Mouse (Mus musculus): ENCODE results near the gene Epb41l4b. TPM values are rescaled to one million over a fixed set of nuclear protein-coding genes. Genes with fewer than 3 reads are reported as not detected.

Gene Epb41l4b
- polyA plus RNA-seq, 1 experiment from 2014 or later, result 3.8 TPM

- H3K27me3 ChIP-seq (ENCODE audit: control insufficient read depth, insufficient read depth, low read length), result no peaks in the 10 kb centered on the region
- H3K27ac ChIP-seq, result no peak overlapping the region
- H3K9ac ChIP-seq, result no peak overlapping the region
- no peaks in the 10 kb centered on the region for H3K9me3 ChIP-seq (ENCODE audit: control insufficient read depth, low read length)
- no peak overlapping the region for H3K4me2 ChIP-seq (replicated peaks)
- H3K36me3 ChIP-seq (replicated peaks; ENCODE audit: control insufficient read depth, insufficient read depth), result no peaks in the 10 kb centered on the region
- no peaks in the 10 kb centered on the region for H3K4me1 ChIP-seq (replicated peaks; ENCODE audit: control insufficient read depth, insufficient read depth, low read length)
- 95% methylated on average over 3 of the region's 3 CpGs for WGBS
- DNase-seq (ENCODE audit: low spot score) (no peak), ATAC-seq (ENCODE audit: low FRiP score) (no peak)
- H3K4me3 ChIP-seq (replicated peaks; ENCODE audit: low read length), result no peak overlapping the region
Observed at GRCm38 (mm10) chr4:57122166-57122565, 21.1 kb downstream of the Epb41l4b start.

GRCm38 (mm10) chr4:57120563-57120962 is 22.7 kb downstream of the Epb41l4b start:
- H3K4me3 ChIP-seq (replicated peaks; ENCODE audit: low read length), result no peak overlapping the region
- ATAC-seq (ENCODE audit: low FRiP score) (no peak), DNase-seq (ENCODE audit: low spot score) (no peak)
- 47% methylated on average over 2 of the region's 2 CpGs for WGBS
- H3K27me3 ChIP-seq (ENCODE audit: control insufficient read depth, insufficient read depth, low read length), result no peaks in the 10 kb centered on the region
- H3K9me3 ChIP-seq (ENCODE audit: control insufficient read depth, low read length), result no peaks in the 10 kb centered on the region
- H3K36me3 ChIP-seq (replicated peaks; ENCODE audit: control insufficient read depth, insufficient read depth), result no peaks in the 10 kb centered on the region
- H3K27ac ChIP-seq, result no peak overlapping the region
- H3K4me1 ChIP-seq (replicated peaks; ENCODE audit: control insufficient read depth, insufficient read depth, low read length), result no peaks in the 10 kb centered on the region
- H3K9ac ChIP-seq, result no peak overlapping the region
- no peak overlapping the region for H3K4me2 ChIP-seq (replicated peaks)

- H3K9ac ChIP-seq, result no peak overlapping the region
- H3K4me2 ChIP-seq (replicated peaks), result no peak overlapping the region
- DNase-seq (ENCODE audit: low spot score) (no peak), ATAC-seq (ENCODE audit: low FRiP score) (no peak)
- no peaks in the 10 kb centered on the region for H3K36me3 ChIP-seq (replicated peaks; ENCODE audit: control insufficient read depth, insufficient read depth)
- WGBS, result 86% methylated on average over 6 of the region's 6 CpGs
- H3K4me3 ChIP-seq (replicated peaks; ENCODE audit: low read length), result no peak overlapping the region
- no peaks in the 10 kb centered on the region for H3K9me3 ChIP-seq (ENCODE audit: control insufficient read depth, low read length)
- H3K27ac ChIP-seq, result no peak overlapping the region
- no peaks in the 10 kb centered on the region for H3K27me3 ChIP-seq (ENCODE audit: control insufficient read depth, insufficient read depth, low read length)
- no peaks in the 10 kb centered on the region for H3K4me1 ChIP-seq (replicated peaks; ENCODE audit: control insufficient read depth, insufficient read depth, low read length)
Observed at GRCm38 (mm10) chr4:57119976-57120375, 23.3 kb downstream of the Epb41l4b start.

DNA sequence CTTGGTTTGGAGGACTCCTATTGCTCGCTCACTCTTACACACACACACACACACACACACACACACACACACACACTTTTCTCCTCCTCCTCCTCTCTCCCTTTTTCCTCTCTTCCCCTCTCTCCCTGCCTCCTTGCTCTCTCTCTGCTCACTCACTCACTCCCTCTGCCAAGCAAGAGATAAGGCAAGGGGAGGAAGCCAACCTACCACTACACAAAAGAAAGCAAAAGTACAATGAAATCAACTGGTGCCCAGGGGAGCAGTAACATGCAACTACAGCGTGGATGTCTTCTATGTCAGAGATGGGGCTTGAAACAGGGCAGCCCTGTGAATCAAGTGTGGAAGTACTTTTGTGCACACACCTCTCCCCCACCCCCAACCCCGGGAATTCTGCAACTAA is 24.4 kb downstream of the Epb41l4b start:
- Histone ChIP-seq H3K4me3 (replicated peaks; ENCODE audit: low read length) (no peak overlapping the region), H3K27me3 (ENCODE audit: control insufficient read depth, insufficient read depth, low read length) (no peaks in the 10 kb centered on the region), H3K4me2 (replicated peaks) (no peak overlapping the region), H3K9me3 (ENCODE audit: control insufficient read depth, low read length) (no peaks in the 10 kb centered on the region), H3K9ac (no peak overlapping the region), H3K27ac (no peak overlapping the region), H3K4me1 (replicated peaks; ENCODE audit: control insufficient read depth, insufficient read depth, low read length) (no peaks in the 10 kb centered on the region), H3K36me3 (replicated peaks; ENCODE audit: control insufficient read depth, insufficient read depth) (no peaks in the 10 kb centered on the region)
- ATAC-seq (ENCODE audit: low FRiP score), result no peak
- 77% methylated on average over 3 of the region's 3 CpGs for WGBS
- no peak for DNase-seq (ENCODE audit: low spot score)

- ATAC-seq (ENCODE audit: low FRiP score), result no peak
- DNase-seq (ENCODE audit: low spot score), result no peak
- Histone ChIP-seq H3K9ac (no peak overlapping the region), H3K9me3 (ENCODE audit: control insufficient read depth, low read length) (no peaks in the 10 kb centered on the region), H3K4me3 (replicated peaks; ENCODE audit: low read length) (no peak overlapping the region), H3K27ac (no peak overlapping the region), H3K4me1 (replicated peaks; ENCODE audit: control insufficient read depth, insufficient read depth, low read length) (no peaks in the 10 kb centered on the region), H3K27me3 (ENCODE audit: control insufficient read depth, insufficient read depth, low read length) (no peaks in the 10 kb centered on the region), H3K4me2 (replicated peaks) (no peak overlapping the region), H3K36me3 (replicated peaks; ENCODE audit: control insufficient read depth, insufficient read depth) (no peaks in the 10 kb centered on the region)
- 90% methylated on average over 6 of the region's 6 CpGs for WGBS
Observed at GRCm38 (mm10) chr4:57116278-57116677, 27.0 kb downstream of the Epb41l4b start.

GRCm38 (mm10) chr4:57114617-57115592 is 28.3 kb downstream of the Epb41l4b start:
- no peak for DNase-seq (ENCODE audit: low spot score)
- ATAC-seq (ENCODE audit: low FRiP score), result no peak
- H3K27me3 ChIP-seq (ENCODE audit: control insufficient read depth, insufficient read depth, low read length), result no peaks in the 10 kb centered on the region
- no peak overlapping the region for H3K4me2 ChIP-seq (replicated peaks)
- H3K9me3 ChIP-seq (ENCODE audit: control insufficient read depth, low read length), result no peaks in the 10 kb centered on the region
- no peak overlapping the region for H3K27ac ChIP-seq
- no peak overlapping the region for H3K4me3 ChIP-seq (replicated peaks; ENCODE audit: low read length)
- no peaks in the 10 kb centered on the region for H3K36me3 ChIP-seq (replicated peaks; ENCODE audit: control insufficient read depth, insufficient read depth)
- no peak overlapping the region for H3K9ac ChIP-seq
- 79% methylated on average over 19 of the region's 19 CpGs for WGBS
- H3K4me1 ChIP-seq (replicated peaks; ENCODE audit: control insufficient read depth, insufficient read depth, low read length), result no peaks in the 10 kb centered on the region

- no peak for DNase-seq (ENCODE audit: low spot score)
- H3K4me1 ChIP-seq (replicated peaks; ENCODE audit: control insufficient read depth, insufficient read depth, low read length), result no peaks in the 10 kb centered on the region
- no peak overlapping the region for H3K9ac ChIP-seq
- no peak overlapping the region for H3K4me2 ChIP-seq (replicated peaks)
- H3K9me3 ChIP-seq (ENCODE audit: control insufficient read depth, low read length), result no peaks in the 10 kb centered on the region
- no peak overlapping the region for H3K4me3 ChIP-seq (replicated peaks; ENCODE audit: low read length)
- no peak overlapping the region for H3K27ac ChIP-seq
- no peak for ATAC-seq (ENCODE audit: low FRiP score)
- no peaks in the 10 kb centered on the region for H3K27me3 ChIP-seq (ENCODE audit: control insufficient read depth, insufficient read depth, low read length)
- H3K36me3 ChIP-seq (replicated peaks; ENCODE audit: control insufficient read depth, insufficient read depth), result no peaks in the 10 kb centered on the region
- WGBS, result 57% methylated on average over 7 of the region's 7 CpGs
Observed at GRCm38 (mm10) chr4:57113472-57114216, 29.6 kb downstream of the Epb41l4b start.

- Histone ChIP-seq H3K9ac (no peak overlapping the region), H3K4me2 (replicated peaks) (no peak overlapping the region), H3K27ac (no peak overlapping the region), H3K36me3 (replicated peaks; ENCODE audit: control insufficient read depth, insufficient read depth) (no peaks in the 10 kb centered on the region), H3K4me1 (replicated peaks; ENCODE audit: control insufficient read depth, insufficient read depth, low read length) (no peaks in the 10 kb centered on the region), H3K27me3 (ENCODE audit: control insufficient read depth, insufficient read depth, low read length) (no peaks in the 10 kb centered on the region), H3K9me3 (ENCODE audit: control insufficient read depth, low read length) (no peaks in the 10 kb centered on the region), H3K4me3 (replicated peaks; ENCODE audit: low read length) (no peak overlapping the region)
- DNase-seq (ENCODE audit: low spot score) (no peak), ATAC-seq (ENCODE audit: low FRiP score) (no peak)
- WGBS, result 90% methylated on average over 11 of the region's 11 CpGs
Observed at GRCm38 (mm10) chr4:57111992-57112540, 31.2 kb downstream of the Epb41l4b start.

GRCm38 (mm10) chr4:57111411-57111810 is 31.8 kb downstream of the Epb41l4b start:
- no peak for ATAC-seq (ENCODE audit: low FRiP score)
- H3K27ac ChIP-seq, result no peak overlapping the region
- no peak overlapping the region for H3K9ac ChIP-seq
- H3K4me3 ChIP-seq (replicated peaks; ENCODE audit: low read length), result no peak overlapping the region
- no peaks in the 10 kb centered on the region for H3K27me3 ChIP-seq (ENCODE audit: control insufficient read depth, insufficient read depth, low read length)
- H3K36me3 ChIP-seq (replicated peaks; ENCODE audit: control insufficient read depth, insufficient read depth), result no peaks in the 10 kb centered on the region
- DNase-seq (ENCODE audit: low spot score), result no peak
- no peak overlapping the region for H3K4me2 ChIP-seq (replicated peaks)
- no peaks in the 10 kb centered on the region for H3K9me3 ChIP-seq (ENCODE audit: control insufficient read depth, low read length)
- WGBS, result 87% methylated on average over 4 of the region's 4 CpGs
- H3K4me1 ChIP-seq (replicated peaks; ENCODE audit: control insufficient read depth, insufficient read depth, low read length), result no peaks in the 10 kb centered on the region

Measured in hindbrain, embryonic 14.5 days (tissue).